Mouse (Mus musculus): ENCODE results near the gene Gclc. TPM values are rescaled to one million over a fixed set of nuclear protein-coding genes. Genes with fewer than 3 reads are reported as not detected.

Gclc gene
- polyA plus RNA-seq, 1 experiment from 2014 or later, result 16.8 TPM

GRCm38 (mm10) chr9:77835756-77836155 lies 81.4 kb downstream of the Gclc start:
- 90% methylated on average over 1 of the region's 1 CpGs for WGBS
- Histone ChIP-seq H3K27ac (replicated peaks) (no peak overlapping the region), H3K4me1 (replicated peaks) (no peaks in the 10 kb centered on the region), H3K9ac (no peak overlapping the region), H3K36me3 (no peaks in the 10 kb centered on the region), H3K4me3 (no peak overlapping the region), H3K4me2 (no peak overlapping the region), H3K9me3 (no peaks in the 10 kb centered on the region), H3K27me3 (no peaks in the 10 kb centered on the region)
- ATAC-seq (ENCODE audit: low read depth), result no peak

- H3K27ac ChIP-seq (replicated peaks), result no peak overlapping the region
- no peak overlapping the region for H3K4me3 ChIP-seq
These were observed 84.3 kb downstream of the Gclc start for GRCm38 (mm10) chr9:77838586-77838985.

More at GRCm38 (mm10) chr9:77838586-77838985, 84.3 kb downstream of the Gclc start:
- no peaks in the 10 kb centered on the region for H3K4me1 ChIP-seq (replicated peaks)
- no peak for ATAC-seq (ENCODE audit: low read depth)
- no peak overlapping the region for H3K4me2 ChIP-seq
- H3K9me3 ChIP-seq, result no peaks in the 10 kb centered on the region
- H3K36me3 ChIP-seq, result no peaks in the 10 kb centered on the region
- WGBS, result 65% methylated on average over 5 of the region's 5 CpGs
- H3K9ac ChIP-seq, result no peak overlapping the region
- no peaks in the 10 kb centered on the region for H3K27me3 ChIP-seq

Other genes with a start within 250 kb of the Gclc start
- 6.0 and 6.1 TPM in 2 replicates for gene Lrrc1, start 209.7 kb upstream of the Gclc start, polyA plus RNA-seq (2015; fragmentation: Nextera tagmentation; extraction: Ambion mirVana)
- 0.28 and 0.98 TPM in 2 replicates for gene Klhl31, start 118.0 kb upstream of the Gclc start, polyA plus RNA-seq (2015; fragmentation: Nextera tagmentation; extraction: Ambion mirVana)
- gene Elovl5, start 162.8 kb downstream of the Gclc start, polyA plus RNA-seq (2015; fragmentation: Nextera tagmentation; extraction: Ambion mirVana), result 62.6 and 68.3 TPM in 2 replicates

All from neural tube, embryonic 13.5 days (tissue).